In the genomic region with DNA sequence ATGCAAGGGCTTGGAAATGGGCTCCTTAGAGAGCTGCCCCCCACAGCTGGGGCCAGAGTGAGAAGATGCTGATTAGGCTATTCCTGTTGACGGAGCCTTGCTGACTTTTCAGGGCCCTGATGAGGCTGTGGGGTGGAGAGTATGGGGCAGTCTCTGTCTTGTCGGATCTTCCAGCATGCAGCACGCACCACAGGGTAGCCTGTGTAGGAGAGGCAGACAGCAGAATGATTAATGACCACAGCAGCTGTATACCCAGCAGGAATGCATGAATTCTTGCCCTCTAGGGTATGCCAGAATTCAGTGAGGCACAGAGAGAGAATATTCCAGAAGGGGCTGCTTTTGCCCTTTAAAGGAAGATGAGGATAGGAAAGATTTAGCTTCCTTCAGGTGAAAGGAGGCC, we compare ENCODE assay signal across 14 mouse cellular contexts.
DNase-seq lines count a peak whose midpoint lies in the region; ATAC-seq and TF ChIP-seq lines count a peak whose summit lies in the region.
"Had no signal": no experiment of that assay in that cellular context is flagged by ENCODE, and none has a peak within 500 bp of the region (broad histone marks: within the 10 kb centered on the region; RNA-seq: fewer than 3 reads in every experiment).

No protein-coding gene starts in this region.

- in situ Hi-C loops in Patski (cut with MboI; ENCODE audit: low pct_unique_long_range_greater_than_20kb): no loop called here

- no peaks in the 10 kb centered on the region for H3K36me3 ChIP-seq in kidney, embryonic 16.5 days (ENCODE audit: insufficient read depth, low read length)
- H3K36me3 ChIP-seq in hindbrain, embryonic 16.5 days (ENCODE audit: control insufficient read depth, insufficient read depth, low read length): no peaks in the 10 kb centered on the region
- H3K36me3 ChIP-seq in neural tube, embryonic 13.5 days: no peaks in the 10 kb centered on the region
- no peaks in the 10 kb centered on the region for H3K36me3 ChIP-seq in intestine, embryonic 16.5 days (ENCODE audit: control insufficient read depth, insufficient read depth, low read length)
- H3K36me3 ChIP-seq: embryonic facial prominence, embryonic 15.5 days; heart, embryonic 13.5 days had no signal

- H3K27me3 ChIP-seq in kidney, embryonic 16.5 days (ENCODE audit: insufficient read depth, low read length): no peaks in the 10 kb centered on the region
- H3K27me3 ChIP-seq in Patski: no peaks in the 10 kb centered on the region
- H3K27me3 ChIP-seq in hindbrain, embryonic 16.5 days (replicated peaks; ENCODE audit: control insufficient read depth, insufficient read depth, low read length): no peaks in the 10 kb centered on the region
- H3K27me3 ChIP-seq in neural tube, embryonic 13.5 days: no peaks in the 10 kb centered on the region
- no peaks in the 10 kb centered on the region for H3K27me3 ChIP-seq in intestine, embryonic 16.5 days (replicated peaks; ENCODE audit: control insufficient read depth, insufficient read depth, low read length)
- H3K27me3 ChIP-seq: embryonic facial prominence, embryonic 15.5 days had no signal

- 5% methylated on average over 3 of the region's 3 CpGs for WGBS in kidney, embryonic 16.5 days
- WGBS in hindbrain, embryonic 16.5 days: 23% methylated on average over 3 of the region's 3 CpGs
- WGBS in neural tube, embryonic 13.5 days: 8% methylated on average over 3 of the region's 3 CpGs
- 29% methylated on average over 3 of the region's 3 CpGs for WGBS in intestine, embryonic 16.5 days

- no peak overlapping the region for H3K4me3 ChIP-seq in kidney, embryonic 16.5 days (ENCODE audit: low read length)
- no peak overlapping the region for H3K4me3 ChIP-seq in hindbrain, embryonic 16.5 days (ENCODE audit: low read length)
- no peak overlapping the region for H3K4me3 ChIP-seq in neural tube, embryonic 13.5 days
- H3K4me3 ChIP-seq in intestine, embryonic 16.5 days (ENCODE audit: low read length): no peak overlapping the region
- H3K4me3 ChIP-seq: embryonic facial prominence, embryonic 15.5 days; heart, embryonic 13.5 days had no signal

- no peak for DNase-seq in kidney, postnatal 14 days
- DNase-seq in Patski (ENCODE audit: low read depth, low spot score): no peak
- DNase-seq in spleen, adult 18-20 months: no peak
- no peak for DNase-seq in layer of hippocampus, postnatal 10 days (ENCODE audit: low spot score in 2 of 2)
- DNase-seq: forebrain, postnatal 0 days; gastrocnemius, postnatal 36 days; lung, adult 2 months; right cerebral cortex, postnatal 4 days had no signal

- H3K9me3 ChIP-seq in kidney, embryonic 16.5 days (ENCODE audit: low read length): no peaks in the 10 kb centered on the region
- H3K9me3 ChIP-seq in hindbrain, embryonic 16.5 days (ENCODE audit: control insufficient read depth, low read length): no peaks in the 10 kb centered on the region
- H3K9me3 ChIP-seq in neural tube, embryonic 13.5 days: no peaks in the 10 kb centered on the region
- no peaks in the 10 kb centered on the region for H3K9me3 ChIP-seq in intestine, embryonic 16.5 days (ENCODE audit: control insufficient read depth, low read length)
- H3K9me3 ChIP-seq: embryonic facial prominence, embryonic 15.5 days; heart, embryonic 13.5 days had no signal

- CTCF ChIA-PET in Patski (lab: Charles Lee): interaction anchor here (1.6 kb wide), 1 partner anchor 158 kb away, joined by 3 read pairs; no protein-coding TSS in a partner anchor

- H3K27ac ChIP-seq in kidney, embryonic 16.5 days (ENCODE audit: low read length): no peak overlapping the region
- peak overlapping the region; percentile 23; the same call in 1 of the 2 replicates for H3K27ac ChIP-seq in hindbrain, embryonic 16.5 days (ENCODE audit: low read depth, low read length)
- peak overlapping the region; percentile 62 for H3K27ac ChIP-seq in neural tube, embryonic 13.5 days (replicated peaks)
- H3K27ac ChIP-seq in intestine, embryonic 16.5 days (ENCODE audit: low read length): no peak overlapping the region
- H3K27ac ChIP-seq: embryonic facial prominence, embryonic 15.5 days; heart, embryonic 13.5 days had no signal

- peak; percentile 88 for ATAC-seq in kidney, embryonic 16.5 days (ENCODE audit: low FRiP score, low TSS enrichment)
- ATAC-seq in Patski: peak; percentile 70
- peak; percentile 79 for ATAC-seq in hindbrain, embryonic 16.5 days
- peak; percentile 46 for ATAC-seq in neural tube, embryonic 13.5 days (ENCODE audit: low read depth)
- ATAC-seq in intestine, embryonic 16.5 days: no peak
- ATAC-seq: forebrain, postnatal 0 days had no signal

- POLR2A ChIA-PET in Patski (lab: Charles Lee): no interaction called here

- no peak overlapping the region for H3K4me2 ChIP-seq in kidney, embryonic 16.5 days (replicated peaks; ENCODE audit: low read depth, low read length)
- no peak overlapping the region for H3K4me2 ChIP-seq in hindbrain, embryonic 16.5 days (ENCODE audit: low read length)
- no peak overlapping the region for H3K4me2 ChIP-seq in neural tube, embryonic 13.5 days
- no peak overlapping the region for H3K4me2 ChIP-seq in intestine, embryonic 16.5 days (ENCODE audit: low read depth, low read length)
- H3K4me2 ChIP-seq: embryonic facial prominence, embryonic 15.5 days; heart, embryonic 13.5 days had no signal

- 0 out of 2 replicates have a peak, but pooled peaks cover 4% of the 10 kb centered on the region for H3K4me1 ChIP-seq in kidney, embryonic 16.5 days (ENCODE audit: insufficient read depth, low read length)
- H3K4me1 ChIP-seq in hindbrain, embryonic 16.5 days (ENCODE audit: control insufficient read depth, insufficient read depth, low read depth, low read length): peaks cover 21% of the 10 kb centered on the region
- peaks cover 53% of the 10 kb centered on the region for H3K4me1 ChIP-seq in neural tube, embryonic 13.5 days (replicated peaks)
- H3K4me1 ChIP-seq in intestine, embryonic 16.5 days (ENCODE audit: control insufficient read depth, insufficient read depth, low read length): no peaks in the 10 kb centered on the region
- H3K4me1 ChIP-seq: embryonic facial prominence, embryonic 15.5 days; heart, embryonic 13.5 days had no signal

- no peak for TF ChIP-seq CTCF in Patski (IDR thresholded peaks at IDR 0.05)

- H3K9ac ChIP-seq in kidney, embryonic 16.5 days (replicated peaks; ENCODE audit: low read length): no peak overlapping the region
- H3K9ac ChIP-seq in hindbrain, embryonic 16.5 days (ENCODE audit: low read depth, low read length): no peak overlapping the region
- no peak overlapping the region for H3K9ac ChIP-seq in neural tube, embryonic 13.5 days
- no peak overlapping the region for H3K9ac ChIP-seq in intestine, embryonic 16.5 days (ENCODE audit: low read depth, low read length)
- H3K9ac ChIP-seq: embryonic facial prominence, embryonic 15.5 days; forebrain, postnatal 0 days; heart, embryonic 13.5 days had no signal

Comparison
In these comparisons a context has a peak if more than half of its experiments do, and no peak if none do; other contexts are left out.
1. H3K27ac ChIP-seq: peak in hindbrain, embryonic 16.5 days (single experiment) and neural tube, embryonic 13.5 days (single experiment); none in kidney, embryonic 16.5 days (single experiment) and intestine, embryonic 16.5 days (single experiment).